Mouse (Mus musculus) midbrain, embryonic 13.5 days (tissue): Measurements from ENCODE around the gene Galnt18. TPM values are rescaled to one million over a fixed set of nuclear protein-coding genes. Genes with fewer than 3 reads are reported as not detected.

ENCODE experiments used
- ATAC-seq: fragments of 200-750 bp; cut with Nextera tagmentation; 2 replicates; pipeline ENCODE4 v1.8.0; 2017; ENCODE audit warnings: mild to moderate bottlenecking, moderate TSS enrichment, moderate library complexity
- H3K27ac ChIP-seq: fragments of 300-500 bp; sonication (generic); 2 replicates; pipeline ENCODE4 v1.5.1; 2015; ENCODE audit warnings: inconsistent platforms, mild to moderate bottlenecking, moderate library complexity
- H3K27me3 ChIP-seq: fragments of 300-500 bp; sonication (generic); 2 replicates; pipeline ENCODE4 v1.6.1; 2015; ENCODE audit warnings: mild to moderate bottlenecking, inconsistent platforms
- H3K36me3 ChIP-seq: fragments of 300-500 bp; sonication (generic); 2 replicates; pipeline ENCODE4 v1.6.1; 2015; ENCODE audit warnings: mild to moderate bottlenecking, inconsistent platforms
- H3K4me1 ChIP-seq: fragments of 300-500 bp; sonication (generic); replicated peaks from 2 replicates; pipeline ENCODE4 v1.6.1; 2015; ENCODE audit warnings: inconsistent platforms
- H3K4me2 ChIP-seq: fragments of 300-500 bp; sonication (generic); replicated peaks from 2 replicates; pipeline ENCODE4 v1.6.1; 2015; ENCODE audit warnings: moderate library complexity, mild to moderate bottlenecking, inconsistent platforms
- H3K4me3 ChIP-seq: fragments of 300-500 bp; sonication (generic); replicated peaks from 2 replicates; pipeline ENCODE4 v1.5.1; 2015; ENCODE audit warnings: mild to moderate bottlenecking, inconsistent platforms
- H3K9ac ChIP-seq: fragments of 300-500 bp; sonication (generic); replicated peaks from 2 replicates; pipeline ENCODE4 v1.6.1; 2015; ENCODE audit warnings: mild to moderate bottlenecking, inconsistent platforms
- H3K9me3 ChIP-seq: fragments of 300-500 bp; sonication (generic); 2 replicates; pipeline ENCODE4 v1.6.1; 2016; ENCODE audit warnings: mild to moderate bottlenecking, inconsistent platforms
- WGBS: fragments of 180-500 bp; shearing (Covaris S2); methylation state at CpG from one replicate; pipeline ENCODE4 v1.1.7; 2015; 5-methylcytosine and 5-hydroxymethylcytosine counted together
- polyA plus RNA-seq: library from polyadenylated mRNA; unstranded; fragments of >200 nt; fragmentation: Nextera tagmentation; extraction: Ambion mirVana; gene quantifications from 2 replicates; pipeline ENCODE4 v1.2.1, GENCODE M21; 2015

Gene Galnt18
- polyA plus RNA-seq: 8.5 and 11.0 TPM in 2 replicates

GRCm38 (mm10) chr7:111779504-111780242 lies at the start of gene Galnt18:
Gene Galnt18 (minus strand): TSS chr7:111779977.
- Histone ChIP-seq H3K4me2 (peak within 1 kb of the TSS; percentile 86), H3K4me1 (peaks cover 24% of the 10 kb centered on the region), H3K4me3 (peak within 1 kb of the TSS; percentile 55), H3K36me3 (no peaks in the 10 kb centered on the region), H3K9me3 (no peaks in the 10 kb centered on the region), H3K27ac (peak within 1 kb of the TSS; percentile 36; the same call in 1 of the 2 replicates), H3K27me3 (peaks cover 36% of the 10 kb centered on the region), H3K9ac (peak within 1 kb of the TSS; percentile 57)
- peak; percentile 99 for ATAC-seq
- 1% methylated on average over 41 of the region's 52 CpGs for WGBS

- H3K4me3 ChIP-seq: no peak overlapping the region
- no peaks in the 10 kb centered on the region for H3K36me3 ChIP-seq
- no peak for ATAC-seq
- no peak overlapping the region for H3K4me2 ChIP-seq
- H3K27me3 ChIP-seq: no peaks in the 10 kb centered on the region
- WGBS: 100% methylated on average over 1 of the region's 1 CpGs
- H3K9me3 ChIP-seq: no peaks in the 10 kb centered on the region
- H3K4me1 ChIP-seq: no peaks in the 10 kb centered on the region
- H3K27ac ChIP-seq: no peak overlapping the region
- no peak overlapping the region for H3K9ac ChIP-seq
Observed at GRCm38 (mm10) chr7:111827337-111827736, 47.6 kb upstream of the Galnt18 start.

- H3K9ac ChIP-seq: no peak overlapping the region
- no peaks in the 10 kb centered on the region for H3K36me3 ChIP-seq
- H3K27ac ChIP-seq: no peak overlapping the region
- H3K27me3 ChIP-seq: no peaks in the 10 kb centered on the region
- 71% methylated on average over 1 of the region's 1 CpGs for WGBS
- no peaks in the 10 kb centered on the region for H3K9me3 ChIP-seq
- H3K4me2 ChIP-seq: no peak overlapping the region
- H3K4me3 ChIP-seq: no peak overlapping the region
- ATAC-seq: no peak
- no peaks in the 10 kb centered on the region for H3K4me1 ChIP-seq
Observed at GRCm38 (mm10) chr7:111813093-111813492, 33.3 kb upstream of the Galnt18 start.

- Histone ChIP-seq H3K4me1 (no peaks in the 10 kb centered on the region), H3K27me3 (no peaks in the 10 kb centered on the region), H3K9me3 (no peaks in the 10 kb centered on the region), H3K36me3 (no peaks in the 10 kb centered on the region), H3K27ac (no peak overlapping the region), H3K4me2 (no peak overlapping the region), H3K9ac (no peak overlapping the region), H3K4me3 (no peak overlapping the region)
- ATAC-seq: no peak
- WGBS: 68% methylated on average over 2 of the region's 2 CpGs
Observed at GRCm38 (mm10) chr7:111811036-111811435, 31.3 kb upstream of the Galnt18 start.

- WGBS: 81% methylated on average over 3 of the region's 3 CpGs
- Histone ChIP-seq H3K9ac (no peak overlapping the region), H3K36me3 (no peaks in the 10 kb centered on the region), H3K4me1 (no peaks in the 10 kb centered on the region), H3K4me3 (no peak overlapping the region), H3K27ac (no peak overlapping the region), H3K9me3 (no peaks in the 10 kb centered on the region), H3K27me3 (no peaks in the 10 kb centered on the region), H3K4me2 (no peak overlapping the region)
- ATAC-seq: no peak
Observed at GRCm38 (mm10) chr7:111809796-111810195, 30.0 kb upstream of the Galnt18 start.

GRCm38 (mm10) chr7:111806083-111806482 lies 26.3 kb upstream of the Galnt18 start:
- Histone ChIP-seq H3K9ac (no peak overlapping the region), H3K4me2 (no peak overlapping the region), H3K27ac (no peak overlapping the region), H3K36me3 (no peaks in the 10 kb centered on the region), H3K4me1 (no peaks in the 10 kb centered on the region), H3K9me3 (no peaks in the 10 kb centered on the region), H3K4me3 (no peak overlapping the region), H3K27me3 (no peaks in the 10 kb centered on the region)
- 85% methylated on average over 1 of the region's 1 CpGs for WGBS
- ATAC-seq: no peak

GRCm38 (mm10) chr7:111804646-111805045 lies 24.9 kb upstream of the Galnt18 start:
- no peaks in the 10 kb centered on the region for H3K36me3 ChIP-seq
- WGBS: 95% methylated on average over 4 of the region's 4 CpGs
- ATAC-seq: no peak

GRCm38 (mm10) chr7:111800785-111801184 lies 21.0 kb upstream of the Galnt18 start:
- H3K9ac ChIP-seq: no peak overlapping the region
- WGBS: 59% methylated on average over 5 of the region's 5 CpGs
- H3K4me3 ChIP-seq: no peak overlapping the region
- ATAC-seq: no peak
- no peaks in the 10 kb centered on the region for H3K4me1 ChIP-seq
- no peak overlapping the region for H3K4me2 ChIP-seq
- H3K9me3 ChIP-seq: no peaks in the 10 kb centered on the region
- no peaks in the 10 kb centered on the region for H3K27me3 ChIP-seq
- H3K27ac ChIP-seq: no peak overlapping the region
- no peaks in the 10 kb centered on the region for H3K36me3 ChIP-seq

More at GRCm38 (mm10) chr7:111804646-111805045, 24.9 kb upstream of the Galnt18 start:
- Histone ChIP-seq H3K27ac (no peak overlapping the region), H3K4me2 (no peak overlapping the region), H3K4me3 (no peak overlapping the region), H3K27me3 (no peaks in the 10 kb centered on the region), H3K9me3 (no peaks in the 10 kb centered on the region), H3K9ac (no peak overlapping the region), H3K4me1 (no peaks in the 10 kb centered on the region)

- no peak for ATAC-seq
- Histone ChIP-seq H3K36me3 (no peaks in the 10 kb centered on the region), H3K27me3 (no peaks in the 10 kb centered on the region), H3K4me1 (no peaks in the 10 kb centered on the region), H3K9ac (no peak overlapping the region), H3K4me3 (no peak overlapping the region), H3K27ac (no peak overlapping the region), H3K4me2 (no peak overlapping the region), H3K9me3 (no peaks in the 10 kb centered on the region)
- WGBS: 91% methylated on average over 5 of the region's 5 CpGs
Observed at GRCm38 (mm10) chr7:111800120-111800519, 20.3 kb upstream of the Galnt18 start.

- ATAC-seq: no peak
- H3K4me2 ChIP-seq: no peak overlapping the region
- H3K9ac ChIP-seq: no peak overlapping the region
- H3K27ac ChIP-seq: no peak overlapping the region
- no peak overlapping the region for H3K4me3 ChIP-seq
- WGBS: 78% methylated on average over 5 of the region's 5 CpGs
- H3K4me1 ChIP-seq: no peaks in the 10 kb centered on the region
- no peaks in the 10 kb centered on the region for H3K27me3 ChIP-seq
- no peaks in the 10 kb centered on the region for H3K36me3 ChIP-seq
- no peaks in the 10 kb centered on the region for H3K9me3 ChIP-seq
Observed at GRCm38 (mm10) chr7:111799021-111799420, 19.2 kb upstream of the Galnt18 start.

GRCm38 (mm10) chr7:111797337-111798010 lies 17.7 kb upstream of the Galnt18 start:
- Histone ChIP-seq H3K27me3 (no peaks in the 10 kb centered on the region), H3K9ac (no peak overlapping the region), H3K4me2 (no peak overlapping the region), H3K36me3 (no peaks in the 10 kb centered on the region), H3K4me1 (no peaks in the 10 kb centered on the region), H3K9me3 (no peaks in the 10 kb centered on the region), H3K4me3 (no peak overlapping the region), H3K27ac (no peak overlapping the region)
- no peak for ATAC-seq
- WGBS: 91% methylated on average over 13 of the region's 13 CpGs

GRCm38 (mm10) chr7:111795059-111795458 lies 15.3 kb upstream of the Galnt18 start:
- Histone ChIP-seq H3K27me3 (no peaks in the 10 kb centered on the region), H3K27ac (no peak overlapping the region), H3K9me3 (no peaks in the 10 kb centered on the region), H3K9ac (no peak overlapping the region), H3K36me3 (no peaks in the 10 kb centered on the region), H3K4me3 (no peak overlapping the region), H3K4me2 (no peak overlapping the region), H3K4me1 (peaks cover 6% of the 10 kb centered on the region)
- ATAC-seq: no peak
